Mouse (Mus musculus) frontal cortex, postnatal 36 days (tissue): ENCODE results near the gene Dhrs11.
A peak's percentile ranks its signal among the peaks of the same experiment; 100 is the strongest.

ENCODE experiments used
- DNase-seq, 2 experiments: peaks; one replicate each; pipeline ENCODE4 v3.0.0; 2022; ENCODE audit warnings: low spot score in 2 of 2

The Dhrs11 gene

DNA sequence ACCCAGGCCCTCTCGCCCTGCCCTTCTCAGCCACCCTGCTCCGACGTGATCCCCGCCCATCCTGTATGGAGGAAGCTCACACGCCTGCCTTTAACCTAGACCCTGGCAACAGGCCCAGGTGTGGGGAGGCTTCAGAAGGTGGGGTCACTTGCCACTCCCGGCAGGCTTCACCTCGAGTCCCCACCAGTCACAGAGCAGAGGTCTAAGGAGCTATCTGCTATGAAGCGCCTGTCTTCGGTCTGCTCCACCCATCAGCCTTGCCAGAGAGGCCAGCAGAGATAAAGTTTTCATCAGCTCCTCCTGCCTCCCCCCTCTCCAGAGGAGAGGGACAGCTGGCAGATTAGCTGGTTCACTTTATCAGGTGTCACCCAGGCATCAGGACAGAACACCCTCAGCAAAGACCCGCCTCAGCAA, 5.3 kb downstream of the Dhrs11 start:
- no peak for DNase-seq

DNA sequence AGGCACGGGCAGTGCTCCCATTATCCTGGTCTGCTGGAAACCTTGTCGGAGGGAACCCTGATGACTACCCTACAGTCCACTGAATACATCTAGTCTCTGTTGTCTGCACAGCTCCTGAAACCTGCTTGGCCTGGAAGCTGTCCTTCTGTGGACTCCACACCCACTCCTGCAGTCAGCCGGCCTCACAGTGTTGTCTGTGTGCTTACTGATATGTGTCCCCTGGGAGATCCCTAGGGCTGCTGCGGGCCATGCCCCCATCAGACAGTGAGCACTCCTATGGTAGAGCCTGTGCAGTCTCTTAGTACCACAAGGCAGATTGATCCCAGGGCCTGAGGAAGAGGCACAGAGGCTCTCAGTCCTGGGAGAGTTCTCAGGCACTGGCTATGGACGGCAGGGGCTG, 6.3 kb downstream of the Dhrs11 start:
- DNase-seq, result no peak

DNA sequence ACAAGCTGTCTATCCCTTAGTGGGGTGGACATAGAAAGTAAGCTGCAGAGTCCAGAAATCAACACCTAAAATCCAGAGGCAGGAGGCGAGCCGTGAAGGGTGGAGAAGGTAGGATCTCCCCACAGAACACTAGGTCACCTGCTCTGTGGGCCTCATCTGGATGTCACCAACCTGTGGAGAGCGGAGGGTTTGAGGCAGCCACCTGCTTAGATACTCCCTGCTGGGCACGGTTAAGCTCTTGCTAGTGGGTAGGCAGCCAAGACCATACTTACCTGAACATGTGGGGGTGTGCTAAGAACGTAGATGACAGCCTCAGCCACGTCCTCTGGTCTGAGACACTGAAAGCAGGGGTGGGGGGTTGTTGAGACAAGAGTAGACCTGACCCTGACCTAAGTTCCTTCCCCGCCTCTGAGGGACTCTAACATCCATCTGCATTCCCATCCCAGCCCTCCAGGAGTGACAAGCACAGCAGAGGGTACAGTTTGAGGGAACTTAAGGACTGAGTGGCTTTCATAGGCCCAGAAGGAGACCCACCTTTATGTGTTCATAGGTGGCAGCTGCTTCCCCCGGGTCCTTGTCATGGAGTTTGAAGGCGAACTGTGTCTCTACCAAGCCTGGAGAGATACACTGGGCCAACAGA, 7.5 kb downstream of the Dhrs11 start:
- no peak for DNase-seq

DNA sequence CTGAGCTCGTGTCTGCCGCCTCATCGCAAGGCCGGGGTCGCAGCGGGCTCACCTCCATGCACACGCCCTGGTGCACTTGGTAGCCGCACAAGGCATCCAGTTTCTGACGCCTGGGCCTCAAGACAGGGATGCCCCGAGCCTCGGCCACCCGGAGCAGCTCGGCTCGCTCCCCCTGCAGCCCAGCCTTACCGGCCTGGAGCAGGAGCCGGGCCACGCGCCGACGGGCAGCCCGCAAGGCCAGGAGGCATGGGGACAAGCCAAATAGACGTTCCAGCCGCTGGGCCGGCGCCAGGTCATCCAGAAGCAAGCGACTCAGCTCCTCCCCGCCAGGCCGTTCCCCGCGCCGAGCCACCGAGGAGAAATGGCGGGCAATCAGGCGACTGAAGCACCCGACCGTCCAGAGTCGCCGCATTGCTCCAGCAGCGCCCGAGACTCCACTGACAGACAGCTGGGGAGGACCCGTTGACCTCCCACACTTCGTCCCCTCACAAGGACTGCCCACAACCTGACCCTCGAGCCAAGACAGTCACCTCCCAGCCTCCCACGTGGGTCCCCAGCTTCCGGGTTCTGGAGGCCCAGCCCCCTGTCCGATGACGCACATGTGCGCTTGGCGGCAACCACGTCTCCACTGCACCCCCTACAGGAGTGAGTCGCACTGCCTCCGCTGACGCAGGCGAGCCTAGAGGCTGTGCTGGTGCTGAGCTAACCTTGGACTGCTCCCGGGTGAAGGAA, 9.7 kb downstream of the Dhrs11 start, which contains the start of gene Mrm1:
Gene Mrm1 (minus strand): TSS at position 555 of the 732 bp plus-strand sequence.
- DNase-seq, result peak; percentile 92 to 94

DNA sequence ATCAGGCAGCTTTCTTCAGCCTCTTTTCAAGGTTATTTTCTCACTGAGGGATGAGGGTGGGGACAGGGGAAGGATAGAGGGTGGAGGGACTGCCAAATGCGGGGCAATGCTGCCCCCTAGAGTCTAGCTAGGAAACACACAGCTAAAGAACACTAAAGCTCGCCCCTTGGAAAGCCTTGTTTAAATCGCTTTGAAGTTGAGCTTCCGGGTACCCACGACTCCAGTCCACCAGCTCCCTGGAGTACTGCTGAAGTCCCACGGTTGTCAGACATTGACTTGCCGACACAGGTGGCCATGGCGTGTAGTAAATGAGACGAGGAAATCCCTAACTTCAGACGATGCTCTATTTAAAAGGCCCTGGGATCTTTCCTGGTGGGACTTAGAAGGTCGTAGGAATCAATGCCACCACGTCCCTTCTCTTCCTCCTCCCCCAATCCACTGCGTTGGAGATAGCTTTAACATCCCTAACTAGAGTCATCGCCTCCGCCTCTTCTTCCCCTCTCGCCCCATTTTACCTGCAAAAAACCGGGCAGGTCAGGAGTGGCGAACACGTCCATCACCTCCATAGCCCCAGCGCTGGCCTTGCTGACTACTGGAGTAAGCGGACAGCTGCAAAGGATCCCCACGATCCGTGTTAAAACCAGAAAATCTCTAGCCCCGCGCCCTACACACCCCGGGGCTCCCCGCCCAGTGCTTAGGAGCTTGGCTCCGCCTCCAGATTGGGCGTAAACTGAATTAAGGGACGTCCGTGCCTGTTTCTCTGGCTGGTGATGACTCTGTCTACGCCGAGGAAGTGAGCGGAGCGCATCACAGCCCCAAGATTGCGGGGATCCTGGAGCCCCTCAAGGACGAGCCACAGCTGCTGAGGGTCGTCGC, 10.5 kb downstream of the Dhrs11 start:
- DNase-seq, result peak; percentile 78

DNA sequence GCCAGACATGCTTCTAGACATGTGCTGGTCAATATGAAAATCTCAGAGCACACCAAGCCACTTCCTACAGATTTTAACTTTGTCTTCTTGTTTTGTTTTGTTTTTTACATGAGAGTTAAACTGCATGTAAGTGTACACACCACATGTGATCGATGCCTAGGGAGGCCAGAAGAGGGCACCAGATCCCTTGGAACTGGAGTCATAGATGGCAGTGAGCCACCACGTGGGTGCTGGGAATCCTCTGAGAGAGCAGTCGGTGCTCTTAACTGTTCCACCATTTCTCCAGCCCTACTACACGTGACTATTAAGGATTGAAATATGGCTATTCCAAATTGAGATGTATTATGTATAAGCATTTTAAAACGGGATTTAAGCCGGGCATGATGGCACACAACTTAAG, 11.4 kb downstream of the Dhrs11 start:
- no peak for DNase-seq

DNA sequence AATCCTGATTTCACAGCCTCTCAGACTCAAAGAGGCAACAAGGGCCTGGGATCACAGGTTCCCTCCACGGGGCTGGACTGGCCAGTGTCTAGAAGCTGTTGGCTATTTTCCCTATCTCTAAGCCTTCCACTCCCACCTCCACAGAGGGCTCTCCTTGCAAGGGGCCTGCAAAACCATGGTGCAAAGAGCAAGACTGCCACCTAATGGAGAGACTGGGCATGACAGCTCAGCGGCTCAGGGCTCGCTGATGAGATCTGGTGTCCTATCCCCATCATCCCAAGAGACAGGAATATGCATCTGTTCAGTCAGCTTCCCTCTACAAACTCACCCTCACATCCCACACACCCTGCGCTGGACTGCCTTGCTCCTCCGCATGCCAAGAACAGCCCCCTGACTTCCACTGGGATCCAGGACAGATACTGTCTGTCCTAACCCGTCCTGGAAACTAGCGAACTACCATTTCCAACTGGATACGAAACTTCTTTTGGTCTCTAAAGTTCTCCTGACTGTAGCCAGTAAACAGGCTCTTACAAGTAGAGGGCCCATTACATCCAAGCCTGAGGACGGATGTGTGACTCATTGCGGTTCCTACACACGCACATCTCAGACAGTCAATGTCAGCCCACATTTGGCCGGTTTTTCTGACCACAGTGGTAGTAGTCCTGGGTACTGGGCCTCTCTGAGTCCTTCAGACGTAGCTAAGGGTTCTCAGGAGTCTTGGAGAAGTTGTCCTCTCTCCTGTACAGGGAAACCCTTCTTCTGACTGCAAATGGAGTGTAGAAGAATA, 14.9 kb downstream of the Dhrs11 start:
- peak; percentile 77 to 82 for DNase-seq

DNA sequence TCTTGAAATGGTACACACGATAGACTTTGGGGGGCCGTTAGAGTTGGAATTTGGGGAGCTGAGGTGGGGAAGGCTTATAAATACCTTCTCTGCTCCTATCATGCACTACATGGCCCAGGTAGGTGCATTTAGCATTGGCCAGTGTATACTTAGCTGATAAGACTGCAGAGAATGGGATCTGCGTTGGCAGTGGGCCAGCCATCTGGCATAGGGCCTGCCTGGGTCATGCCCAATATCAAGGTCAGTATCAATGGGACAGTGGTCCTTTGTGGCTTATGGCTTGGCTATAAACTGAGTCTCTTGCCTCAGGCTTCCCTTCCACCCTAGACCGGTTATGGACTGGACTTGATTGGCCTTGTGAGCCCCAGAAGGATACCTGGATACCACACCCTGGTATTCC, 24.4 kb downstream of the Dhrs11 start:
- DNase-seq, result no peak

DNA sequence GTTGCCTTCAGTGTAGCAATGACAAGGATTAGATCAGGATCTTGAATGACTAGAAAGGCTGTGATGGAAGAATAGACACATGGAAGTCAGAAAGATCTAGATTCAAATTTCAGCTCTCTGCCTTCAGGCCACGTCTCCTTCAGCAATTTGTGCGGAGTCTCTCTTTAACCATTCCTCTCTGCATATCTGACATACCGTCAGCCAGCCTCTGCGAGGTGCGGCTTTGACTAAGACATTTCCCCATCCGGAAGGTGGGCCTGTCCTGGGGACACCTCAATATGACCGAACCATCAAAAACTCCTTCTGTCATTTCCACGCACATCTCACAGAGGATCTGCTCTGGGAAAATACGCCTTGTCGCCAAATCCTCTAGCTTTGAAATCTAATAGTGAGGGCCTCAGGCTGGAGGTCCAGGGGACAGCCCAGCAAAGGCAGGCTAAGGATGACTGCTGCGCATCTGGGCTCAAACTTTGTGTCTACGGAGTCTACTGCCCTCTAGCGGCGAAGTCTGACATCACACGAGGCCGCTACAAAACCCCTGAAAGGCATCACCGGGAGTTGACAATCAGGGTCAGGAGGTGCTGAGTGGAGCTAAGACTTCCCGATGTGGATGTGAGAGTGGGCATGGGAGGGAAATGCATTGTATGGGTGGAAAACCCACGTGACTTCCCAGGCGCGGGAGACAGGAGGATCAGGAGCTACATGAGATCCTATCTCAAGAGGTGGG, 31.0 kb downstream of the Dhrs11 start:
- peak; percentile 68 to 74 for DNase-seq

DNA sequence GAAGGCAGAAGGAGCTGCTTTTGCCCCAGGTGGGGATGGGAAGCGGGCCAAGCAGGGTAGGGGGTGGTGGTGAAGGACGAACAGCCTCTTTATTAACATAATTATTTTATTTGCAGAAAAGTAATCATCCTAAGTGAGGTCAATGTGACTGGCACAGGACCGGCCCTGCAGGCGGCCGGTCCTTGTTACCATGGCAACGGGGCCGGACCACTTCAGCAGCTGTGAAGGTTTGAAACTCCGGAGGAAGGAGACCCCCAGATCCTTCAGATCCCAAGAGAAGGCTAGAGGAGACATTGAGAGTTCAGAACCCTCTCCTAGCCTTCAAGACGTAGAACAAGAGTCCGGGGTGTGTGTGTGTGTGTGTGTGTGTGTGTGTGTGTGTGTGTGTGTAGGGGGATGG, 31.8 kb downstream of the Dhrs11 start:
- no peak for DNase-seq

DNA sequence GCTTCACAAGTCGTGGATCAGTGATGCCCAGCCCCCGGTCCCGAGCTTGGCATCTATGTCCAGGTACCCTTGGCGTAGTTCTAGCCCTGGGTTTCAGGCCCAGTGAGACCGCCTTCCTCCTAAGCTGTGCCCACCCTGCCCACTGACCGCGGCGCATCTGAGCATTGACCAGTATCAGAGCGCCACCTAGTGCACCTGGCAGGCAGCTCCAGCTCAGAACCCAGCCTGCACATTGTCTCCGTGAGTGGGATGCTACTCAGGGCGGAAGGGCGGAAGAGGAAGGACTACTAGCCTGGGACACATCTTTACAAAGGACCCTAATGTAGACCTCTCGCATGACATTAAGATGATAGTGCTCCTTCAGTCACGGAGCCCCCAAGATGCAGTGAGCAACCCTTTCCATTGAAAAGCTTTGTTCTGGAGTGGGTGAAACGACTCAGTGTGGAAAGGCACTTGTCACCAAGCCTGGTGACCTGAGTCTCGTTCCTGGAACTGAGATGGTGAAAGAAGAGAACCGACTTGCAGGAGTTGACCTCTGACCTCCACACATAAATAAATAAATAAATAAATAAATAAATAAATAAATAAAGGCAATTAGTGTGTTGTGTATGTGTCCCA, 34.2 kb downstream of the Dhrs11 start:
- peak; percentile 81 to 87 for DNase-seq

DNA sequence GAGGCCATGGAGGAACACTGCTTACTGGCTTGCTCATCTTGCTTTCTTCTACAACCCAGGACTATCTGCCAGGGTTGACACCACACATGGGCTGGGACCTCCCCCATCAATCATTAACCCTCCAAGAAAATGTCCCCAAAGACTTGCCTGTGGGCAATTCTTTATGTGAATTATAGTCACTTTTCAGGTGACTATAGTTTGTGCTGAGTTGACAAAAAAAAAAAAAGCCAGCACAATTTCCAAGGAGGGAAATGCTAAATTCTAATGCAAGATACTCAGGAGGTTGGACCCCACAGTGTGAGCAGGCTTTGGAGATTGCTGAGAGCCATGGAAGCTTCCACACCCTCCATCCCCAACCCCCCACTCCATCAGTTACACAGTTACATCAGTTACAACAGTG, 35.2 kb downstream of the Dhrs11 start:
- no peak for DNase-seq

DNA sequence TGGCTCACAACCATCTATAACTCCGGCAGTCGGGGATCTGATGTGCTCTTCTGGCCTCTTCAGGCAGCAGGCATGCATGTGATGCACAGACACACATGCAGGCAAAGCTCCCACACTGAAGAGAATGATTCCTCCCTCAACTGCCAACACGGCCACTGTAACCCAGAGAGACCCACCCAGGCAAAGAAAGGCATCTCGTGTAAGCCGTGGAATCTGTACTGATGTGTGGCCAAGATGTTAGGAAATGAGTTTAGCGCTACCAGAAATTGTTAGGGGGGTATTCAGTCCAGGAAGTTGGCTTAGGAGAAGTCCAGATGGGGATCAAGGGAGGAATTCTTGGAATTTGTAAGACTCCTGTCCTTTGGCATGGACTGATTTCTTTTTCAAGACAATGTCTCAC, 38.4 kb downstream of the Dhrs11 start:
- no peak for DNase-seq

DNA sequence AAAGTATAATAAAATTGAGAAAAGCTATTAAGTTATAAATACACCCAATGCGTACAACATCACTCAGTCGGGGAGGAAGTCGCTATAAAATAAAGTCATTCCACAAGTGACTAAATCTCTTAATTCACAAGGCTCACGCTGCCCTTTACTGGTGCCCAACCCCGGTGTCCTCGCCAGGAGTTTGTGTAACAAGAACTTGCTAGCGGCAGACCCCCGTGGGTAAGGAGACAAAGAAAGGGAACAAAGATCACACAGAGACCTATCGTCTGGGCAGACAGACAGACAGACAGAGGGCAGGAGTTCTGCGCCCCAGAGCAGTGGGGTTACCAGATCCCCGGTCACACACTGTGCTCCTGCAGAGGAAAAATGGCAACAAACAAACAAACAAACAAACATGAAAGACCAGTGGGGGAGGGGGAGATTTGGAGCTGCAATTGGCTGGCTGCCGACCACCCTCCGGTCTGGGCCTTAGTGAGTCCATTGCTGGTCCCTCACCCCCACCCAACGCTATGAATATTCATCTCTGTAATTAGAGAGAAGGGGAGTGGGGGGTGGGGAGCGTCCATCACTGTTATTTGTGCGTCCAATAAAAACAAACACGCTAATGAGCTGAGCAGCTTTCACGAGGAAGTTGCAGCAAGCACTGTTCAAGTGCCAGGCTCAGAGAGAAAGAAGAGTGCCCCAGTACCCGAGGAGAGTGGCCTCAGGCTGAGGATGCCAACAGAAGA, 48.5 kb downstream of the Dhrs11 start:
- no peak for DNase-seq

DNA sequence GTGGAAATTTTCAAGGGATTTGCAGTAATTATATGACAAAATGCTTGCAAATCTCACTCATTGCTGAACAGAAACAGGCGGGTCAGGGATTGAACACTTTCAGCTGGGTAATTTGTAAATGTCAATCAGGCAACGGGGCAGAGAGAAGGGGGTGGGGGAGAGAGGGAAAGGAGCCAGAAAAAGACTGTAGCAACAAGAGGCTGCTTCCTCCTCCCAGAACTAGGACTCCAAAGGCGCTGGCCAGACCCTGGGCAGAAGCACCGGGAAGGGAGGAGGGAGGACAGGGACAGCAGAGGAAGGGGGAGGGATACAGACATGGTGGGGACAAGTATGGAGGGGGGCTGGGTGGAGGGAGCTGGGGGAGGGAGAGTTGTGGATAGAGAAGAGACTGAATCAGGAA, 53.2 kb downstream of the Dhrs11 start:
- no peak for DNase-seq

DNA sequence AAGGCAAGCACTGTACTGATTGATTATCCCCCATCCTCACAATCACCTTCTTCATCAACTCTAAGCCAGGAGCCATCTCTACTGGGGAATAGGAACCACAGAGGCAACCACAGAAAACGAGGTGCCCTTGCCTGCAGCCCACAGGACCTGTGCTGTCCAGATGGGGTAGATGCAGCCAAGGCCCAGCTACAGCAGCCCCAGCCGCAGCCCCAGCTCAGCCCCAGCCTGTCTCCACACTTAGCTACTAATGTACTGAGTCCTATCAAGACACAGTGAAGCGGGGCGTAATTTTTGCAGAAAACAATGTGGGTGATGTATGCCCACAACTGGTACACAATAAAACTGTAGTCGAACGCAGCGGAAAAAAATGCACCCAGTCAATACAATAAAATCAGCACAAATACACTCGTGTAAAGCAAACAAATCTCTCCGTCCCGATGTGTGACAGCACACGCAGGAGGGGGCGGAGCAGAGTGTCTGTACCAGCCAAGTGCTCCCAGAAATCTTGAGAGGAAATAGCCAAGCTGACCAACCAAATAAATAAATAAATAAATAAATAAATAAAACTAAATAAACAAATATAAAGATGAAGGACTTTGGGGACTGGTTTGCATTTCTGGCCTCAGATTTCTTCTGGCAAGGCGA, 53.8 kb downstream of the Dhrs11 start:
- no peak for DNase-seq
